Mouse (Mus musculus) neural tube, embryonic 11.5 days (tissue): Measurements from ENCODE around the gene Nbas. TPM values are rescaled to one million over a fixed set of nuclear protein-coding genes. Genes with fewer than 3 reads are reported as not detected.

Source experiments
- ATAC-seq: fragments of 200-750 bp; cut with Nextera tagmentation; 2 replicates; pipeline ENCODE4 v1.8.0; 2017; ENCODE audit warnings: moderate number of reproducible peaks, mild to moderate bottlenecking, moderate TSS enrichment, moderate library complexity; ENCODE audit not compliant: insufficient read depth, low FRiP score, low TSS enrichment
- DNase-seq: peaks from one replicate; pipeline ENCODE4 v3.0.0-alpha.2; 2015; ENCODE audit warnings: low spot score
- H3K27ac ChIP-seq: fragments of 300-500 bp; sonication (generic); 2 replicates; pipeline ENCODE4 v1.5.1; 2014; ENCODE audit warnings: low read depth, mild to moderate bottlenecking, low read length
- H3K27me3 ChIP-seq: fragments of 300-500 bp; sonication (generic); 2 replicates; pipeline ENCODE4 v1.6.1; 2014; ENCODE audit warnings: mild to moderate bottlenecking, low read length, mixed read lengths; ENCODE audit not compliant: control insufficient read depth, insufficient read depth
- H3K36me3 ChIP-seq: fragments of 300-500 bp; sonication (generic); 2 replicates; pipeline ENCODE4 v1.6.1; 2014; ENCODE audit warnings: mild to moderate bottlenecking, low read length, moderate library complexity, mixed read lengths; ENCODE audit not compliant: control insufficient read depth, insufficient read depth
- H3K4me1 ChIP-seq: fragments of 300-500 bp; sonication (generic); 2 replicates; pipeline ENCODE4 v1.6.1; 2014; ENCODE audit warnings: low read length, mixed read lengths; ENCODE audit not compliant: control insufficient read depth, insufficient read depth
- H3K4me2 ChIP-seq: fragments of 300-500 bp; sonication (generic); 2 replicates; pipeline ENCODE4 v1.6.1; 2014; ENCODE audit warnings: low read depth, mild to moderate bottlenecking, moderate library complexity
- H3K4me3 ChIP-seq: fragments of 300-500 bp; sonication (generic); 2 replicates; pipeline ENCODE4 v1.5.1; 2014; ENCODE audit warnings: low read depth, low read length
- H3K9ac ChIP-seq: fragments of 300-500 bp; sonication (generic); 2 replicates; pipeline ENCODE4 v1.6.1; 2014; ENCODE audit warnings: mild to moderate bottlenecking, low read length
- H3K9me3 ChIP-seq: fragments of 300-500 bp; sonication (generic); 2 replicates; pipeline ENCODE4 v1.6.1; 2016; ENCODE audit warnings: low read length; ENCODE audit not compliant: control insufficient read depth
- WGBS: fragments of 180-500 bp; shearing (Covaris S2); extraction: QIAGEN DNeasy Blood & Tissue Kit; methylation state at CpG from one replicate; pipeline ENCODE4 v1.1.7; 2014; 5-methylcytosine and 5-hydroxymethylcytosine counted together
- polyA plus RNA-seq: library from polyadenylated mRNA; unstranded; fragments of >200 nt; fragmentation: Nextera tagmentation; extraction: Ambion mirVana; gene quantifications from 2 replicates; pipeline ENCODE4 v1.2.1, GENCODE M21; 2014

Gene Nbas
- polyA plus RNA-seq, 1 experiment from 2014 or later: 19.2 TPM

DNA sequence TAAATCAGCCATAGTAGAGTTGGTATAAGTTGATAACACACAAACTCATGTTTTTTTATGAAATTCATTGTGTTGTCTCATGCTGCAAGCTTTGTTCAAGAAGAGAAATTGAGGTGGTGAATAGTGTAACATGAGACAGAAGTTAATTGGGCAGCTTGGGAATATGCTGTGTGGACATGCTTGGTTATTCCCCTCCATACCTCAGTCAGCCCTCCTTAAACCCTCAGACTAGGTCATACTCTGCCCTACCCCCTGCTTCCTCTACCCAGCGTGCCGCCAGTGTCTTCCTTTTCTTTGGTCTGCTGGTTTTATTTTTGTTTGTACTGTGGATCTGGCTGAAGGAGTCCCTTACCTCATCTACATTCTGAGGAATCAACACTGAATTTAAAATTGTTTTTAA, 22.5 kb downstream of the Nbas start:
- 95% methylated on average over 2 of the region's 2 CpGs for WGBS
- H3K4me3 ChIP-seq: no peak overlapping the region
- ATAC-seq: no peak

DNA sequence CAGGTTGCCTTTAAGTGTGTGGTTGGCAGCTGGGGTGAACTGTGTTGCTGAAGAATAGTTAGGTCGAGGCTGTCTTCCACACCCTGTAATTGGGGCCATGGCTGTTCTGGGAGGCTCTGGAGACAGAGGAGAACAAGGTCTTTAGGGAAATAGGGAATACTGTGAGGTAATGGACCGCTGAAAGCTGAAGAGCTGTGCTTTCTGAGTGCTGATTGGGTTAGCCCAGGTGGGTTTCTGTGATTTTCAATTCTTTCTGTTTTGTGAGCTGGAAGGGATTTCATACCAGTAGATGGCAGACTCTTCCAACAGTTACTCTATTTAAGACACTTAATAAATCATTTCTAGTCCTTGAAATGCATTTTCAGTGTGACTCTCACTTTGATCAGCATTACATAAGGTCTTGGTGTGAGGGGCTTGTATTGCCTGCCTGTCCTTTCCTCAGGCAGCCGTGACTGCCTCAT, 24.5 kb downstream of the Nbas start:
- DNase-seq (peak; percentile 17), ATAC-seq (no peak)
- H3K9me3 ChIP-seq: no peaks in the 10 kb centered on the region
- no peak overlapping the region for H3K9ac ChIP-seq
- WGBS: 55% methylated on average over 3 of the region's 3 CpGs
- H3K27ac ChIP-seq: no peak overlapping the region
- H3K36me3 ChIP-seq: no peaks in the 10 kb centered on the region; the same call in 1 of the 2 replicates
- no peak overlapping the region for H3K4me2 ChIP-seq
- H3K4me1 ChIP-seq: no peaks in the 10 kb centered on the region
- no peaks in the 10 kb centered on the region for H3K27me3 ChIP-seq
- H3K4me3 ChIP-seq: no peak overlapping the region

More for the DNA sequence above, 22.5 kb downstream of the Nbas start:
- H3K4me1 ChIP-seq: no peaks in the 10 kb centered on the region
- no peaks in the 10 kb centered on the region for H3K9me3 ChIP-seq
- no peaks in the 10 kb centered on the region for H3K27me3 ChIP-seq
- H3K36me3 ChIP-seq: no peaks in the 10 kb centered on the region; the same call in 1 of the 2 replicates
- no peak overlapping the region for H3K4me2 ChIP-seq
- no peak for DNase-seq
- no peak overlapping the region for H3K9ac ChIP-seq
- H3K27ac ChIP-seq: no peak overlapping the region

DNA sequence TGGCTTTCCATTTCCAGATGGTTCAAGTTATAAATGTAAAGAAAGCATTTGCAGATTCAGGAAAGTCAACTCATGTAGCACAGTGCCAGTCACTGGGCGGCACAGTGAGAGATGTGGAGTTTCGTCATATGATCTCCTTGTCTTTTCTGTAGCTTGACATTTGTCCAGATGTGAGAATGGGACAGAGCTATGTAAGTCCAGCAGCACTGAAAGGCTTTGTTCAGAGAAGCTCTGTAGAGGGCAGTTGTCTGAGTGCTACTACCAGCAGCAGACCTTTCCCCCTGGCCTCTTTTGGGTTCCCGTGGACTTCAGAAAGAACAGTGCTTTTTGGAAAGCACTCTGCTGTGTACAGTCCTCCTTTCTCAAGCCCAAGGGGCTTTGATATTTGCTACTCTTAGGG, 34.1 kb downstream of the Nbas start:
- 75% methylated on average over 3 of the region's 3 CpGs for WGBS
- Histone ChIP-seq H3K36me3 (no peaks in the 10 kb centered on the region; the same call in 1 of the 2 replicates), H3K4me3 (no peak overlapping the region), H3K4me1 (no peaks in the 10 kb centered on the region), H3K9me3 (no peaks in the 10 kb centered on the region), H3K27ac (no peak overlapping the region), H3K9ac (no peak overlapping the region), H3K27me3 (no peaks in the 10 kb centered on the region), H3K4me2 (no peak overlapping the region)
- ATAC-seq (no peak), DNase-seq (no peak)

DNA sequence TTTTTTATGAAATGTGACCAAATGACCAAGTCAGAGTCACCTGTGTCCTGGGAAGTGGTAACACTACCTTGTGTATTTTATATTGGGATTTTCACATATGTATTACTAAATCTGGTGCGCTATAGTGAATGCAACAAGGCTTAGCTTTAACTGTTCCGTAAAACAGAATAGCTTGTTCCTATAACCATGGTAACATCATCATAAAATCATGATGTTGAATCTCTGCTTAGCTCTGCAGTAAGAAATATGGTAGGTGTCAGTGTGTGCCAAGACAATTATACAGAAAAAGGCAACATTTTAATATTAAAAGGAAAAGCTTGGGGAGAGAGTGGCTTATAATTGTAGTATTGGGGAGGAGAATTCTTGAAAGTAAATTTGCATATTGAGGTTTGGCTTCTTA, 45.0 kb downstream of the Nbas start:
- no peaks in the 10 kb centered on the region for H3K27me3 ChIP-seq
- peaks cover 3% of the 10 kb centered on the region; the same call in 1 of the 2 replicates for H3K36me3 ChIP-seq
- H3K9me3 ChIP-seq: no peaks in the 10 kb centered on the region
- no peak overlapping the region for H3K4me2 ChIP-seq
- DNase-seq: no peak
- no peak for ATAC-seq
- no peak overlapping the region for H3K4me3 ChIP-seq
- no peak overlapping the region for H3K9ac ChIP-seq
- 97% methylated on average over 2 of the region's 2 CpGs for WGBS
- no peak overlapping the region for H3K27ac ChIP-seq
- no peaks in the 10 kb centered on the region for H3K4me1 ChIP-seq

DNA sequence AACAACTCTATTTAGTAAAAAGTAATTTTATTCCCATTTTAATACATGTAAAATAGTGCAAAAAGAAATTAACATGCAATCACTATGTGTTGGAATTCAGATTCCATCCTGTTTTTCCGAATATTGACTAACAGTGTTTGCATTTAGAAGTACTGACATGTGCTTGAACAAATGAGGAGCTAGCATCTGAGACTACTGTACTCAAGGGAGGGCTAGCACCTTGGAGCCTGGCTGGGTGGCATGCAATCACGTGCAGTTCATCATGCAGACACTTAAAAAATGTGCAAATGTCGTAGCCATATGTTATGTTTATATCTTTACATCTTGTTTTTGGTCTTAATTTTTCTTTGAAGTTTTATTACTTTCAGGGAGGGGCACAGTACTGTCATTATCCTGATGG, 45.5 kb downstream of the Nbas start:
- no peak for DNase-seq
- Histone ChIP-seq H3K4me1 (no peaks in the 10 kb centered on the region), H3K36me3 (peaks cover 3% of the 10 kb centered on the region; the same call in 1 of the 2 replicates), H3K4me3 (no peak overlapping the region), H3K27me3 (no peaks in the 10 kb centered on the region), H3K27ac (no peak overlapping the region), H3K9me3 (no peaks in the 10 kb centered on the region), H3K9ac (no peak overlapping the region), H3K4me2 (no peak overlapping the region)
- WGBS: 84% methylated on average over 3 of the region's 3 CpGs
- no peak for ATAC-seq

DNA sequence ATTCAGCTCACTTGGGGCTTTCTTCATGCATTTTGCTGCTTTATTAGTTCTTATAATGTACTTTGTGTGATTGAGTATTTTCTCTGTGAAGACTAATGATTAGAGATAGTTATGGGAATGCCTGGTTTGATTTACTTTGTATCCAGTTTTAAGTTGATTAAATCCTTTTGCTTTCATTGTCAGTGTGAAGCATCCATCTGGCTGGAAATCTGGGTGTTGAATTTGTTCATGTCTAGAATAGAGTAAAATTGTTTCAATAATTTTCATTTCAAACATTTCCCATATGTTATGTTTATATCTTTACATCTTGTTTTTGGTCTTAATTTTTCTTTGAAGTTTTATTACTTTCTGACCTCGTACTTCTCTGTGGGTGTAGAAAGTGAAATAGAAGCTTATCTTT, 46.1 kb downstream of the Nbas start:
- Histone ChIP-seq H3K4me1 (no peaks in the 10 kb centered on the region), H3K27me3 (no peaks in the 10 kb centered on the region), H3K9ac (no peak overlapping the region), H3K4me2 (no peak overlapping the region), H3K9me3 (no peaks in the 10 kb centered on the region), H3K36me3 (peaks cover under 1% of the 10 kb centered on the region; the same call in 1 of the 2 replicates), H3K27ac (no peak overlapping the region), H3K4me3 (no peak overlapping the region)
- WGBS: 96% methylated on average over 1 of the region's 1 CpGs
- DNase-seq (no peak), ATAC-seq (no peak)

DNA sequence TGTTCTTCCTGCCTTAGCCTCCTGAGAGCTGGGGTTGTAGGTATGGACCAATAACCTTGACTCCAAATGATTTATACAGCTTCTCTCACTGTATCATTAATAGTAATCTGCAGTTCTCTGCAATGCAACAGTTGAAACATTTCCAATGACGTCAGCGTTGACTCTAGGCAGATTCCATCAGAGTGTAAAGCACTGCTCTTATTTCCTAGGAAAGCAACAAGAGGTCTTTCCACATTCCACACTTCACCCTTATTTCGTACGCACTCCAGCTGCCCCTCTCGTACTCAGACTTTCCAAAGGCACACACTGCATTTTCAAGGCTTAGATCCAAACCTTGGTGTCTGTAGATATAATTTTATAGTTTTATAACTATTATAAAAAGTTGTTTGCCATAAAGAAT, 73.6 kb downstream of the Nbas start:
- Histone ChIP-seq H3K27me3 (no peaks in the 10 kb centered on the region), H3K4me2 (no peak overlapping the region), H3K36me3 (0 out of 2 replicates have a peak, but pooled peaks cover 2% of the 10 kb centered on the region), H3K4me1 (no peaks in the 10 kb centered on the region), H3K4me3 (no peak overlapping the region), H3K27ac (no peak overlapping the region), H3K9me3 (no peaks in the 10 kb centered on the region), H3K9ac (no peak overlapping the region)
- 95% methylated on average over 5 of the region's 5 CpGs for WGBS
- DNase-seq: no peak
- ATAC-seq: no peak

DNA sequence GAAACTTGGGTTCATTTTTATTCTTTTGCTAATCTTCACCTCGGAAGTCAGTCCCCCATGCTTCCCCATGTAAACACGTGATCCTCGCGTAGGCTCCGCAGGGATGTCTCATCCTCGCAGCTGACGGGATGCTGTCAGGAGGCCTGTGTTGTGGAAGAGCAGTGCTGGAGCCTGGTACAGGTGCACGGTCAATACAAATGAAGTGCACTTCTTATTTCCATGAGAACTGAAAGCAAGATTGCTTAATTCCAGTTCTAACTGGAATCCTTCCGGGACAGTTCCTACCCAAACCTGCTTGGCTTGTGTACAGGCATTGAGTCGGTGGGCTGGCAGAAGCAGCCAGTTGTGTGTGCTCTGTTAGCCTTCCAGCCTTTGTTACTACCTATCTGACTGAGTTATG, 87.3 kb downstream of the Nbas start:
- no peak overlapping the region for H3K9ac ChIP-seq
- 92% methylated on average over 10 of the region's 10 CpGs for WGBS
- no peak for ATAC-seq
- H3K4me1 ChIP-seq: no peaks in the 10 kb centered on the region
- no peaks in the 10 kb centered on the region for H3K27me3 ChIP-seq
- H3K27ac ChIP-seq: no peak overlapping the region
- H3K36me3 ChIP-seq: peaks cover 4% of the 10 kb centered on the region; the same call in 1 of the 2 replicates
- H3K4me3 ChIP-seq: no peak overlapping the region
- no peak for DNase-seq
- no peak overlapping the region for H3K4me2 ChIP-seq
- H3K9me3 ChIP-seq: no peaks in the 10 kb centered on the region

DNA sequence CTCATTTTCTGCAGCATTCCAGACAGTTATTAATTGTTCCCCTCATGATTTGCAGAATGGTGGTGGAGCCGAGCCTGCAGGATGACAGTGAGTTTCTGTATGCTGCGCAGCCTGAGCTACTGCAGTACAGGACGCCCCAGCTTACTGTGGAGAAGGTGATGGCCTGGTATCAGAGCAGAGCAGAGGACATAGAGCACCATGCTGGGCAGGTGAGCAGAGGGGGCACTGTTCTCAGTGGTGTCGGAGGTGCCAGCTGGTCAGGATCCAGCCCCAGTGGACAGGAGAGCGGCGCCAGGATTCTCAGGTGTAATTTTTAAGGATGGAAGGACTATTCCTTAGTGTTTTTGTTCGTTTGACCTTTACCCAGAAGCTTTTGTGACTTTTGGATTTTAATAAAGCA, 87.8 kb downstream of the Nbas start:
- Histone ChIP-seq H3K9ac (no peak overlapping the region), H3K4me2 (no peak overlapping the region), H3K27me3 (no peaks in the 10 kb centered on the region), H3K4me1 (no peaks in the 10 kb centered on the region), H3K27ac (no peak overlapping the region), H3K36me3 (peaks cover 4% of the 10 kb centered on the region; the same call in 1 of the 2 replicates), H3K4me3 (no peak overlapping the region), H3K9me3 (no peaks in the 10 kb centered on the region)
- DNase-seq (no peak), ATAC-seq (no peak)
- 91% methylated on average over 7 of the region's 7 CpGs for WGBS
